Mouse (Mus musculus) intestine, embryonic 14.5 days (tissue): Measurements from ENCODE around the gene Gm28372. TPM values are rescaled to one million over a fixed set of nuclear protein-coding genes. Genes with fewer than 3 reads are reported as not detected.
A peak's percentile ranks its signal among the peaks of the same experiment; 100 is the strongest.

Experiments
- ATAC-seq: fragments of 200-750 bp; cut with Nextera tagmentation; replicated peaks from 2 replicates; pipeline ENCODE4 v1.8.0; 2017; ENCODE audit warnings: low read depth, moderate number of reproducible peaks, moderate TSS enrichment, moderate library complexity; ENCODE audit not compliant: low FRiP score, low TSS enrichment
- DNase-seq: peaks from one replicate; pipeline ENCODE4 v3.0.0-alpha.2; 2018; ENCODE audit warnings: low spot score
- H3K27ac ChIP-seq: fragments of 300-500 bp; sonication (generic); 2 replicates; pipeline ENCODE4 v1.5.1; 2014; ENCODE audit warnings: low read depth, mild to moderate bottlenecking, control low read depth
- H3K27me3 ChIP-seq: fragments of 300-500 bp; sonication (generic); replicated peaks from 2 replicates; pipeline ENCODE4 v1.6.1; 2014; ENCODE audit warnings: low read length, control low read depth; ENCODE audit not compliant: control insufficient read depth, insufficient read depth
- H3K36me3 ChIP-seq: fragments of 300-500 bp; sonication (generic); 2 replicates; pipeline ENCODE4 v1.6.1; 2014; ENCODE audit warnings: low read length, control low read depth; ENCODE audit not compliant: control insufficient read depth, insufficient read depth
- H3K4me1 ChIP-seq: fragments of 300-500 bp; sonication (generic); replicated peaks from 2 replicates; pipeline ENCODE4 v1.6.1; 2014; ENCODE audit warnings: low read length, control low read depth, mixed read lengths; ENCODE audit not compliant: control insufficient read depth, insufficient read depth
- H3K4me2 ChIP-seq: fragments of 300-500 bp; sonication (generic); 2 replicates; pipeline ENCODE4 v1.6.1; 2014; ENCODE audit warnings: low read length
- H3K4me3 ChIP-seq: fragments of 300-500 bp; sonication (generic); 2 replicates; pipeline ENCODE4 v1.5.1; 2014; ENCODE audit warnings: low read depth, low read length, control low read depth, mixed read lengths
- H3K9ac ChIP-seq: fragments of 300-500 bp; sonication (generic); 2 replicates; pipeline ENCODE4 v1.6.1; 2014; ENCODE audit warnings: mild to moderate bottlenecking, low read length
- H3K9me3 ChIP-seq: fragments of 300-500 bp; sonication (generic); 2 replicates; pipeline ENCODE4 v1.6.1; 2016; ENCODE audit warnings: low read length, control low read depth; ENCODE audit not compliant: control insufficient read depth
- WGBS: fragments of 180-500 bp; shearing (Covaris S2); extraction: QIAGEN DNeasy Blood & Tissue Kit; methylation state at CpG from one replicate; pipeline ENCODE4 v1.1.7; 2014; 5-methylcytosine and 5-hydroxymethylcytosine counted together
- polyA plus RNA-seq: library from polyadenylated mRNA; unstranded; fragments of >200 nt; fragmentation: Nextera tagmentation; extraction: Ambion mirVana; gene quantifications from 2 replicates; pipeline ENCODE4 v1.2.1, GENCODE M21; 2014

Gm28372 gene
- polyA plus RNA-seq, 1 experiment from 2014 or later, result not detected

- H3K27ac ChIP-seq, result no peak overlapping the region
- H3K4me2 ChIP-seq, result no peak overlapping the region
- H3K4me3 ChIP-seq, result no peak overlapping the region
- DNase-seq (no peak), ATAC-seq (no peak)
- peaks cover 3% of the 10 kb centered on the region; the same call in 1 of the 2 replicates for H3K9me3 ChIP-seq
- WGBS, result 61% methylated on average over 3 of the region's 3 CpGs
- H3K9ac ChIP-seq, result no peak overlapping the region
- no peaks in the 10 kb centered on the region for H3K36me3 ChIP-seq
- H3K4me1 ChIP-seq, result no peaks in the 10 kb centered on the region
- no peaks in the 10 kb centered on the region for H3K27me3 ChIP-seq
These were observed 21.8 kb upstream of the Gm28372 start for GRCm38 (mm10) chr2:130383205-130383604.

DNA sequence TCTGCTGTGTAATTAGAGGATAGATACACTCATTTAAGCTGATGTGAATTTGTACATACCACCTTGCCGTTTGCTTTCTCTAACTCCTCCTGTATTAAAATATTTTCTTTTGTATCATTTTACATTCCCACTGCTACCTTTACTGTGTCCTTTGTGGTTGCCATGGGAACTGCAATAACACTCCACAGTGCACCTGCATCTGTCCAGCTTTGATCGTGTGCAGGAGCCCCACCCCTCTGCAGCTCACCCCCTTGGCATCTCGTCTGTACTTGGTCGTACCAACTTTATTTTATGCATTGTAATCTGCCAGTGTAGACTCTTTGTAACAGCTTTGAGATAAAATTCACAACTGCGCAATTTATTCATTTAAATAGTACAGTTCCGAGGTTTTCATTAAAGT, 21.1 kb upstream of the Gm28372 start:
- ATAC-seq (no peak), DNase-seq (no peak)
- H3K27ac ChIP-seq, result no peak overlapping the region
- no peak overlapping the region for H3K4me2 ChIP-seq
- no peak overlapping the region for H3K4me3 ChIP-seq
- H3K4me1 ChIP-seq, result no peaks in the 10 kb centered on the region
- no peaks in the 10 kb centered on the region for H3K36me3 ChIP-seq
- no peaks in the 10 kb centered on the region for H3K27me3 ChIP-seq
- peaks cover 3% of the 10 kb centered on the region; the same call in 1 of the 2 replicates for H3K9me3 ChIP-seq
- H3K9ac ChIP-seq, result no peak overlapping the region
- 74% methylated on average over 6 of the region's 6 CpGs for WGBS

- DNase-seq (no peak), ATAC-seq (no peak)
- H3K4me3 ChIP-seq, result no peak overlapping the region
- no peaks in the 10 kb centered on the region for H3K27me3 ChIP-seq
- no peak overlapping the region for H3K4me2 ChIP-seq
- H3K4me1 ChIP-seq, result no peaks in the 10 kb centered on the region
- peaks cover 3% of the 10 kb centered on the region; the same call in 1 of the 2 replicates for H3K9me3 ChIP-seq
- H3K36me3 ChIP-seq, result peaks cover 7% of the 10 kb centered on the region
- WGBS, result 92% methylated on average over 1 of the region's 1 CpGs
- H3K27ac ChIP-seq, result no peak overlapping the region
- no peak overlapping the region for H3K9ac ChIP-seq
These were observed 18.8 kb upstream of the Gm28372 start for GRCm38 (mm10) chr2:130386212-130386611.

DNA sequence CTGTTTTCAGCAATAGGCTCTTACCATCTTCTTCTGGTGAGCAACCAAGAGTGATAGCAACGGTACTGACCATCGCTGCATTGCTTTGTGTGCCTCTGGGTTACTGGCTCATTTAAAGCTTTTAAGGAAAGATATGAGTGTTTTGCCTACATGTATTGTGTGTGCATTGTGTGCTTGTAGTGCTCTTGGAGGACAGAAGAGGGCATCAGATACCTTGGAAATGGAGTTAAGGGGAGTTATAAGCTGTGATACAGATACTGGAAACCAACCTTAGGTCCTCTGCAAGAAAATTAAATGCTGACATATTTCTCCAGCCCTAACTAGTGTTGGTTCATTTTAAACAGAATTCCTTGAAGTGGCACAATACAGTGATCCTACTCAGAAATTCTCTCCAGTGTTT, 16.2 kb upstream of the Gm28372 start:
- peaks cover 23% of the 10 kb centered on the region for H3K36me3 ChIP-seq

DNA sequence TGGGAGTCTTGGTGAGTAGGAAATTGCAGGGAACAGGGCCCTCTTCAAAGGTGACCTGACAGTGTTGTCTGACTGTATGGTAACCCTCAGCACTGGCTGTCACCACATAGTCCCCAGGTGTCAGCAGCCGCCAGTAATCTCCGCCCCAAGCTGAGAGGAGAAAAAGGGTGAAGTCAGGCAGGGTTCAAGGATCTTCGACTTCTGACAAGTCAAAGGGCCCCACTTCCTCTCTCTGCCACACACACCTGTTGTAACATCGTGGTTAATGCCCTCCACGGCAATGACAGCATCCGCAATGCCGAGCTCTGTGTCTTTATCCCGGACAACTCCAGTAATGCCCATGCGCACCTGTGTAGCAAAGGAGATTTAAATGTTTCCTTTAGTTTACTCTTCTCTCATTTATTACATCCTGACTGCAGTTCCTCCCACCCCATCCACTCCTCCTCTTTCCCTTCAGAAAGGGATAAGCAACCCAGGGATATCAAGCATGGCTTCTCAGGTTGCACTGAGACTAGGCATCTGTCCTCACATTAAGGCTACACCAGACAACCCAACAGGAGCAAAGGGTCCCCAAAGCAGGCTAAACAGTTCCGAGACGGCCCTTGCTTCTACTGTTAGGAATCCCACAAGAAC, 13.9 kb upstream of the Gm28372 start:
- no peak overlapping the region for H3K4me3 ChIP-seq
- H3K27ac ChIP-seq, result no peak overlapping the region
- H3K4me2 ChIP-seq, result no peak overlapping the region
- H3K36me3 ChIP-seq, result peaks cover 36% of the 10 kb centered on the region
- WGBS, result 81% methylated on average over 11 of the region's 11 CpGs
- H3K9me3 ChIP-seq, result no peaks in the 10 kb centered on the region
- no peak for ATAC-seq
- no peak overlapping the region for H3K9ac ChIP-seq
- H3K27me3 ChIP-seq, result no peaks in the 10 kb centered on the region
- DNase-seq, result no peak
- H3K4me1 ChIP-seq, result no peaks in the 10 kb centered on the region

More for the DNA sequence above, 16.2 kb upstream of the Gm28372 start:
- Histone ChIP-seq H3K27me3 (no peaks in the 10 kb centered on the region), H3K27ac (no peak overlapping the region), H3K4me3 (no peak overlapping the region), H3K9ac (no peak overlapping the region), H3K9me3 (peaks cover 3% of the 10 kb centered on the region; the same call in 1 of the 2 replicates), H3K4me2 (no peak overlapping the region), H3K4me1 (no peaks in the 10 kb centered on the region)
- 77% methylated on average over 2 of the region's 2 CpGs for WGBS
- ATAC-seq, result no peak
- no peak for DNase-seq

DNA sequence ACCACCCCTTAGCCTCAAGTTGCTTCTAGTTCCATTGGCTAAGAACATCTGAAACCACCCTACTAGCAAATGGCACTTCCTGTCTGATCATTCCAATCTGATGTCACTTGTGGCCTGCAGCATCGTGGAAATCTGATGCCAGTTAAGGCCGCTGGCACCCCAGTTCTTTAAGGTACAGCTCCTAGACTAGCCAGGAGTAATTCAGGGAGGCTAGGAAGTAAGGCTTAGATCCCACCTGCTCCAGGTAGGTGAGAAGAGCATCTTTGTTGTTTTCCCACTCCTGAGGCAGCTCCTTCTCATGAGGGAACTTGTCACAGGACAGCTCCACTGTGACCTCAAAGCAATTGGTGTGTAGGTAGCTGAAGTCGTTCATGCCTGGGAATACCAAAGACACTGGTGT, 12.2 kb upstream of the Gm28372 start:
- ATAC-seq (no peak), DNase-seq (no peak)
- Histone ChIP-seq H3K36me3 (peaks cover 36% of the 10 kb centered on the region), H3K9ac (no peak overlapping the region), H3K9me3 (no peaks in the 10 kb centered on the region), H3K4me1 (peaks cover 7% of the 10 kb centered on the region; the same call in 1 of the 2 replicates), H3K4me3 (no peak overlapping the region), H3K27ac (no peak overlapping the region), H3K4me2 (no peak overlapping the region), H3K27me3 (no peaks in the 10 kb centered on the region)
- 85% methylated on average over 3 of the region's 3 CpGs for WGBS

- 96% methylated on average over 11 of the region's 11 CpGs for WGBS
- ATAC-seq (no peak), DNase-seq (no peak)
- Histone ChIP-seq H3K4me2 (no peak overlapping the region), H3K9ac (no peak overlapping the region), H3K4me3 (no peak overlapping the region), H3K27ac (no peak overlapping the region), H3K9me3 (no peaks in the 10 kb centered on the region), H3K27me3 (no peaks in the 10 kb centered on the region; the same call in 1 of the 2 replicates), H3K4me1 (peaks cover 9% of the 10 kb centered on the region; the same call in 1 of the 2 replicates), H3K36me3 (peaks cover 32% of the 10 kb centered on the region)
These were observed 9.3 kb upstream of the Gm28372 start for GRCm38 (mm10) chr2:130395696-130396095.

DNA sequence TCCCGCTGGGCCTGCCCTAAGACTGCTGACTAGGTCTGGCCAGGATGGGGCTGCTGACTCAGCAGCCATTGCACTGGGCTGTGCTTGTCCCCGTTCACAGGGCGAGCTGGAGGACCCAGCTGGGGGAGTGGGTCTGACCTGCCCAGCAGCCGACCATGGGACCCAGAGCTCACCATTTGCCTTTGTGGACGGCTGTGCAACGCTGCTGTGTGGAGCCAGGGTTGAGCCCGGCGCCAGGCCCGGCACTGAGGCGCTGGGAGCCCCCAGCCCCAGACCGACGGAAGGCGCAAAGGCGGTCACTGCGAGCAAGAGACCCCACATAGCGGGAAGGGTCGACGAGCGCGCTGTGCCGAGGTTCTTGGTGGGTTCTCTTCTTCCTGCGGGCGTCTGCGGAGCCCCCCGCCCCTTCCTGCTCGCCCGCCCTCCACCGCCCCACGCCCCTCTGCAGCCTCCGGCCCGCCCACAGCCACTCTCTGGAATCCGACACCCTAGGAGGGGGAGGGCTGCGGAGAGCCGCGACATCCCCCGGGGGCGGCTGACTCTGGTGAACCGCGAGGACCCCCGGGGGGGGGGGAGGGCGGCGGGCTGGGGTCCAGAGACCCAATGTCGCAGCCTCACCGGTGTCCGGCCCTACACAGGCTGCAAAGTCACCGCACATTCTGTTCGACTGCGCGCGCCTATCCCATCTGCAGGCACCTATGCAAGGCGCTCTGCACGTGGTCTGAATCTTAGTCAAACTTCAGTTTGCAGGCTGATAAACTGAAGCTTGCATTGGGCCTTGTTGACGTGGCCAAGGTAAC, 7.7 kb upstream of the Gm28372 start, which contains the start of gene Cpxm1:
Gene Cpxm1 (minus strand): TSS at position 389 of the 800 bp plus-strand sequence.
- peak; percentile 87 for DNase-seq
- peak; percentile 93 for ATAC-seq
- Histone ChIP-seq H3K9ac (peak within 1 kb of the TSS; percentile 60), H3K4me1 (peaks cover 9% of the 10 kb centered on the region; the same call in 1 of the 2 replicates), H3K27me3 (no peaks in the 10 kb centered on the region; the same call in 1 of the 2 replicates), H3K27ac (peak within 1 kb of the TSS; percentile 24; the same call in 1 of the 2 replicates), H3K4me2 (peak within 1 kb of the TSS; percentile 81), H3K36me3 (peaks cover 27% of the 10 kb centered on the region), H3K9me3 (no peaks in the 10 kb centered on the region), H3K4me3 (peak within 1 kb of the TSS; percentile 61)
- WGBS, result under 1% methylated on average over 43 of the region's 53 CpGs
